In the genomic region with DNA sequence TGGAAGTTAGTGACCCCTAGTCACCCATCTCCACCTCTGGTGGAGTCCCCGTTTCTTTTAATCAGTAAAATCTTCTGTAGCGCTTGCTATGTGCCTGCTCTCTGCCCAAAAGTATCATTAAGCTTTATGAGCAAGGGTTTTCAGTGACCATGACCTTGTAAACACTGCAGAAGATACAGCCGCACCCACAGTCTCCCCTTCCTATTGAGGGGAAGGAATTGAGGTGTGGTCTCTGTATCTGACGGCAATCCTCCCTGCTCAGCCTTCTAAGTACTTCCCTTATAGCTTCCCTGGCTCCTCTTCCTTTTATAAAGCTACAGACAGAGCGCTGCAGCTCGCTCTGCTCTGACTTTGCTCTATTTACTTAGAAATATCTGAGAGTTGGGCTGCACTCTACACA, we compare ENCODE assay signal across 24 mouse cellular contexts. TPM values are rescaled to one million over a fixed set of nuclear protein-coding genes. Genes with fewer than 3 reads are reported as not detected.
DNase-seq lines count a peak whose midpoint lies in the region; ATAC-seq and TF ChIP-seq lines count a peak whose summit lies in the region.
"Had no signal": no experiment of that assay in that cellular context is flagged by ENCODE, and none has a peak within 500 bp of the region (broad histone marks: within the 10 kb centered on the region; RNA-seq: fewer than 3 reads in every experiment).

No protein-coding gene starts in this region.

- 51% methylated on average over 6 of the region's 6 CpGs for WGBS in heart, adult 2 months
- 57% methylated on average over 6 of the region's 6 CpGs for WGBS in heart, postnatal 0 days

- no peaks in the 10 kb centered on the region for H3K27me3 ChIP-seq in heart, adult 2 months (ENCODE audit: control insufficient read depth, insufficient read depth, low read length)
- no peaks in the 10 kb centered on the region for H3K27me3 ChIP-seq in heart, postnatal 0 days (ENCODE audit: control insufficient read depth, insufficient read depth, low read length)
- H3K27me3 ChIP-seq in ES-Bruce4 (ENCODE audit: control insufficient read depth, insufficient read depth, low read length, poor library complexity, severe bottlenecking) = no peaks in the 10 kb centered on the region
- H3K27me3 ChIP-seq: forebrain, embryonic 15.5 days; hindbrain, embryonic 15.5 days; intestine, embryonic 15.5 days; limb, embryonic 15.5 days; neural tube, embryonic 15.5 days had no signal

- no peak overlapping the region for H3K4me2 ChIP-seq in heart, postnatal 0 days (ENCODE audit: low read depth, low read length)
- H3K4me2 ChIP-seq: forebrain, embryonic 15.5 days; heart, embryonic 11.5 days; hindbrain, embryonic 15.5 days; intestine, embryonic 15.5 days; limb, embryonic 15.5 days; liver, embryonic 15.5 days; midbrain, embryonic 11.5 days; neural tube, embryonic 15.5 days had no signal

- H3K9me3 ChIP-seq in heart, postnatal 0 days (replicated peaks; ENCODE audit: control insufficient read depth, low read length) = no peaks in the 10 kb centered on the region
- H3K9me3 ChIP-seq in ES-Bruce4 (replicated peaks; ENCODE audit: control insufficient read depth, insufficient read depth, low read length, poor library complexity, severe bottlenecking) = no peaks in the 10 kb centered on the region
- H3K9me3 ChIP-seq: forebrain, embryonic 15.5 days; hindbrain, embryonic 15.5 days; intestine, embryonic 15.5 days; limb, embryonic 15.5 days; liver, embryonic 15.5 days; neural tube, embryonic 15.5 days had no signal

- no peak for TF ChIP-seq CTCF in heart, adult 2 months (IDR thresholded peaks at IDR 0.05)
- TF ChIP-seq CTCF in heart, postnatal 0 days (IDR thresholded peaks at IDR 0.05; ENCODE audit: low read depth) = no peak
- TF ChIP-seq CTCF in ES-Bruce4 (IDR thresholded peaks at IDR 0.05; ENCODE audit: low read depth, low read length) = no peak

- peak overlapping the region; percentile 12 for H3K9ac ChIP-seq in heart, adult 2 months (ENCODE audit: low read depth, low read length)
- no peak overlapping the region for H3K9ac ChIP-seq in heart, postnatal 0 days (replicated peaks; ENCODE audit: low read depth, low read length)
- H3K9ac ChIP-seq in ES-Bruce4 (ENCODE audit: low read depth, poor library complexity, severe bottlenecking) = peak overlapping the region; percentile 47; the same call in 1 of the 2 replicates
- H3K9ac ChIP-seq: forebrain, embryonic 15.5 days; hindbrain, embryonic 15.5 days; intestine, embryonic 15.5 days; limb, embryonic 15.5 days; liver, embryonic 15.5 days; neural tube, embryonic 15.5 days had no signal

- TF ChIP-seq EP300 in heart, adult 2 months (IDR thresholded peaks at IDR 0.05; ENCODE audit: insufficient read depth, low read depth, low read length) = no peak
- TF ChIP-seq EP300 in heart, postnatal 0 days (IDR thresholded peaks at IDR 0.05; ENCODE audit: low read depth) = no peak; the same call in 1 of the 2 replicates
- no peak for TF ChIP-seq EP300 in ES-Bruce4 (IDR thresholded peaks at IDR 0.05; ENCODE audit: insufficient read depth, low read depth, low read length)

- H3K36me3 ChIP-seq in heart, adult 2 months (ENCODE audit: control insufficient read depth, insufficient read depth, low read length) = peaks cover 2% of the 10 kb centered on the region; the same call in 1 of the 2 replicates
- H3K36me3 ChIP-seq in heart, postnatal 0 days (replicated peaks; ENCODE audit: control insufficient read depth, insufficient read depth, low read length) = no peaks in the 10 kb centered on the region
- H3K36me3 ChIP-seq in ES-Bruce4 (ENCODE audit: control insufficient read depth, insufficient read depth, low read length, poor library complexity, severe bottlenecking) = no peaks in the 10 kb centered on the region
- H3K36me3 ChIP-seq: forebrain, embryonic 15.5 days; G1E; hindbrain, embryonic 15.5 days; intestine, embryonic 15.5 days; limb, embryonic 15.5 days; liver, embryonic 15.5 days; neural tube, embryonic 15.5 days had no signal

- intact Hi-C loops in heart, adult 2 months (cut with DNase I) = no loop called here

- peak in 1 of 2 experiments; percentile 16 for DNase-seq in heart, adult 2 months
- no peak for DNase-seq in heart, adult 8-10 months (ENCODE audit: low spot score)
- no peak for DNase-seq in heart, postnatal 0 days (ENCODE audit: low spot score)
- DNase-seq in heart, adult 9 months (ENCODE audit: low spot score in 2 of 2) = no peak
- DNase-seq in cerebellum, adult 8-10 months = no peak
- DNase-seq: cerebellum, adult 11-12 months; right cerebral cortex, adult 18-20 months; right cerebral cortex, postnatal 4 days; thymus, postnatal 14 days had no signal

- no peak for ATAC-seq in heart, postnatal 0 days (ENCODE audit: insufficient read depth, low read depth)
- ATAC-seq: forebrain, embryonic 15.5 days; Patski had no signal

- peak overlapping the region; percentile 42 for H3K27ac ChIP-seq in heart, adult 2 months
- H3K27ac ChIP-seq in heart, postnatal 0 days (ENCODE audit: low read depth) = peak overlapping the region; percentile 66
- peak overlapping the region; percentile 71 for H3K27ac ChIP-seq in ES-Bruce4 (ENCODE audit: insufficient read depth, low read length)
- H3K27ac ChIP-seq in brown adipose tissue, adult 24 weeks (replicated peaks; ENCODE audit: low read depth, low read length) = peak overlapping the region; percentile 88
- H3K27ac ChIP-seq: forebrain, embryonic 15.5 days; hindbrain, embryonic 15.5 days; intestine, embryonic 15.5 days; left cerebral cortex, adult 2 months; limb, embryonic 15.5 days; liver, embryonic 15.5 days; neural tube, embryonic 15.5 days had no signal

- no peak overlapping the region for H3K4me3 ChIP-seq in heart, adult 2 months
- no peak overlapping the region for H3K4me3 ChIP-seq in heart, postnatal 0 days (ENCODE audit: low read depth, low read length)
- H3K4me3 ChIP-seq in ES-Bruce4 (ENCODE audit: low read depth, low read length) = no peak overlapping the region
- H3K4me3 ChIP-seq in brown adipose tissue, adult 24 weeks (ENCODE audit: insufficient read depth, low read depth, low read length) = no peak overlapping the region
- H3K4me3 ChIP-seq: forebrain, embryonic 15.5 days; hindbrain, embryonic 15.5 days; intestine, embryonic 15.5 days; left cerebral cortex, adult 2 months; limb, embryonic 15.5 days; liver, embryonic 15.5 days; neural tube, embryonic 15.5 days had no signal

- peaks cover 11% of the 10 kb centered on the region for H3K4me1 ChIP-seq in heart, adult 2 months (ENCODE audit: control insufficient read depth, insufficient read depth, low read length)
- H3K4me1 ChIP-seq in heart, postnatal 0 days (ENCODE audit: control insufficient read depth, insufficient read depth) = no peaks in the 10 kb centered on the region
- no peaks in the 10 kb centered on the region for H3K4me1 ChIP-seq in ES-Bruce4 (ENCODE audit: control insufficient read depth, insufficient read depth, low read length)
- peaks cover 23% of the 10 kb centered on the region for H3K4me1 ChIP-seq in brown adipose tissue, adult 24 weeks (ENCODE audit: control insufficient read depth, insufficient read depth, insufficient read length, low read length)
- H3K4me1 ChIP-seq: forebrain, embryonic 15.5 days; hindbrain, embryonic 15.5 days; liver, embryonic 15.5 days had no signal

- no peaks in the 10 kb centered on the region for H3K79me2 ChIP-seq in heart, adult 2 months (replicated peaks; ENCODE audit: control insufficient read depth, insufficient read depth, low read length)

- TF ChIP-seq POLR2A in heart, adult 2 months (IDR thresholded peaks at IDR 0.05; ENCODE audit: insufficient read depth, low read depth, low read length) = no peak
- no peak for TF ChIP-seq POLR2A in ES-Bruce4 (IDR thresholded peaks at IDR 0.05; ENCODE audit: insufficient read depth, low read length)

RNA-seq across cellular contexts. Expression of a gene that starts 13.1 kb away (rescaled TPM):
- total RNA-seq in heart, adult 2 months (2021) = 10 to 100 TPM; 26.7 to 32.1 TPM
- 21.2 and 25.9 TPM in 2 replicates for polyA plus RNA-seq in heart, adult 2 months (2012; rRNA removed)
- 10 to 100 TPM; 21.1 to 47.5 (median 28.5) TPM for total RNA-seq in heart, adult 8-10 months (2022)
- 32.5 and 36.8 TPM in 2 replicates for total RNA-seq in heart, postnatal 0 days (2014; rRNA removed; ENCODE audit: low replicate concordance)
- 23.0 and 23.2 TPM in 2 replicates for polyA plus RNA-seq in heart, postnatal 0 days (2015; fragmentation: Nextera tagmentation; extraction: Ambion mirVana)
- polyA plus RNA-seq in ES-Bruce4 (2011; ENCODE audit: insufficient read depth, insufficient read length, low read depth, missing spikeins) = 8.3 and 8.5 TPM in 2 replicates
- 12.1 and 20.7 TPM in 2 replicates for polyA plus RNA-seq in brown adipose tissue, adult 24 weeks (2012; ENCODE audit: insufficient read depth, insufficient read length, missing spikeins)
- total RNA-seq: G1E; midbrain, postnatal 0 days had no signal
- polyA plus RNA-seq: C2C12, G1E, Patski had no signal

RNA-seq across cellular contexts. Expression of a gene that starts 51.2 kb away (rescaled TPM):
- total RNA-seq in heart, adult 2 months (2021) = 10 to 100 TPM; 19.2 to 23.9 TPM
- polyA plus RNA-seq in heart, adult 2 months (2012; rRNA removed) = 35.9 and 40.0 TPM in 2 replicates
- 10 to 100 TPM; 19.5 to 33.1 (median 28.9) TPM for total RNA-seq in heart, adult 8-10 months (2022)
- 10.9 and 13.7 TPM in 2 replicates for total RNA-seq in heart, postnatal 0 days (2014; rRNA removed; ENCODE audit: low replicate concordance)
- 9.5 and 10.2 TPM in 2 replicates for polyA plus RNA-seq in heart, postnatal 0 days (2015; fragmentation: Nextera tagmentation; extraction: Ambion mirVana)
- polyA plus RNA-seq in ES-Bruce4 (2011; ENCODE audit: insufficient read depth, insufficient read length, low read depth, missing spikeins) = 18.1 TPM in 2 replicates
- 36.2 and 39.3 TPM in 2 replicates for polyA plus RNA-seq in brown adipose tissue, adult 24 weeks (2012; ENCODE audit: insufficient read depth, insufficient read length, missing spikeins)
